Mouse (Mus musculus): Measurements from ENCODE around the gene Dnajb2.

- TF ChIP-seq POLR2A (IDR thresholded peaks at IDR 0.05; ENCODE audit: extremely low read depth, insufficient read depth, low read length), result no peak
- no peak for TF ChIP-seq CTCF (IDR thresholded peaks at IDR 0.05; ENCODE audit: low read depth, low read length)
These were observed 23.1 kb upstream of the Dnajb2 start for GRCm38 (mm10) chr1:75213096-75213495.
